Mouse (Mus musculus): ENCODE results near the gene Mpzl3.
A peak's percentile ranks its signal among the peaks of the same experiment; 100 is the strongest.

Mpzl3 gene

DNA sequence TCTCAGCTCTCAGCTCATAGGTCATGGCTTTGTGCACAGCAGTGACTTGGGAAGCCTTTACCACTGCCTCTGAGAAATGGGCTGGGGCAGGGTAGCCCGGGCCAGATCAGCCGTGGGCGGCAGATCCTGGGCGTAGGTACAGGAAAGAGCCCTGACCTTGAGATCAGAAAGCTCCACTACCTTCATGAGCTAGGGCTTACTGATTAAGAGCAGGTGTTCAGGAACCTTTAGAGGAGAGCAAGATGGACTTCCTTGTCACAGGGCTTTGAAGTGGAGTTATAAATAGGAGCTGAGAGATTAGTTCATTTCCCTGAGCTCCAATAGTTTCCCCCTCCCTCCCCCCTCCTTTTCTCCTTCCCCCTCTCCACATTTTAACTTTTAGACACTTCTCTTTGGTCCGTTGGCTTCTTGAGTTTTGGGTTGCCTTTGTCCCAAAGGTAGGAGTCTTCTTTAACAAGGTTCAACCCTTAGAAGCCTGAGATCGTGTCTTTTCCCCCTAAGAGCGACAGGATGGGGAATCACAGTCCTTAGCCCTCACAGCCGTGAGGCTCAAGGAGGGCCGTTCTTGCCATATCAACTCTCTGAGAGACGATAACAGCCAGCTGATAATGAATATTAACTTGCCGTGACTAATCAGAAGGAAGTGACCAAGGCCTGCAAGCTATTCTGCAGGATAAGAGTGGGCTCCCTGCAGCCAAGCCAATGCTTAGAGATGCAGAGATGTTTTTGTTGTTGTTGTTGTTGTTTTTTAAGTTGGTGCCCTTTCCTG lies 48.4 kb downstream of the Mpzl3 start:
- no peak for DNase-seq (ENCODE audit: low spot score)

DNA sequence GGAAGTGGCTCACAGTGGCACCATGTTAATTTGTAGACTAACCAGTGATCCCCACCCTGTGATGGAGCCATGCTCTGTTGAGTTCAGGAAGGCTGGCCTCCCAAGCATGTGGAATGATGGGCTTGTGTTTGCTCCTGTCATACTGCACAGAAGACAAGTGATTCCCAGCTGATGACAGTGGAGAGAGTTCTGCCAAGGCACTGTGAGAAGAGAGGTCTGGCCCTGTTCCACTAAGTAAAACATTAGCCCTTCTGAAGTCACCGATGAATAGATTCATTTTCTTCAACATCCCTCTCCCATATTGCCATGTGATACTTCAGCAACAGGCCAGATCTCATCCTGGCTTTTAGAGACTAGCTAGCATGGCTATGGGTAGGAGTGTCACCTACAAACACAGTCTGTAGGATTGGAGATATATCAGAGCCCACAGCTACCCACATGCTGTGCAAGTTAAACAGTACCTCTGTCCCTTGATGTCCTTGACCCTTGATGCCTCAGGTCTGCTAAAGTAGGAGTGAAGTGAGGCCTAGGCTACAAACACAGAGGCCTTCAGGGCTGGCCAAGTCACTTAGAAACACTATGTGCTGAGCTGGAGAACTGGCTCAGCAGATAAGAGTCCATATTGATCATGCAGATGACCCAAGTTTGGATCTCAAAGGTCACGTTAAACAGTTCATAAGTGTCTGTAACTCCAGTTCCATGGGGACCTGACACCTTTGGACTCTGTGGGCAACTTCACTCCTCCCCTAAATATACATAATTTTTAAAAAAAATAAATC lies 50.8 kb downstream of the Mpzl3 start:
- no peak for DNase-seq (ENCODE audit: low spot score)

DNA sequence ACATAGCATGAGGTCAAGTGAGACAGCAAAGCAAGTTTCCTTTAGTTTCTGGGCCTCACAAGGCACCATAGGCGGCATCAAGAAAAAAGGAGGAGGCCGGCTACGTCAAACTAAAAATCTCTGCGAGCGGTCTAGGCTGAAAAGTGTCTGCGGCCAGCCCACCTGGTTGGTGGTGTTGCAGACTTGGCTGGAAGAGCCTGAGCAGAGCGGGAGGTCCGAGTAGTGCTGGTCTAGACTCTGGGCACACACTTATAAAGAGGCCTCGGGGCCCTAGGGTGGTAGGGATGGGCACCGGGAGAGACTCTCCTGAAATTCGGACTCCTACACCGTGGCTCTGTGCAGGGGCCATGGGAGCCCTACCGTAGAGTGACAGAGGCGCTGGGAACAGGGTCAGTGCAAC lies 60.7 kb downstream of the Mpzl3 start:
- DNase-seq (ENCODE audit: low spot score) = no peak

DNA sequence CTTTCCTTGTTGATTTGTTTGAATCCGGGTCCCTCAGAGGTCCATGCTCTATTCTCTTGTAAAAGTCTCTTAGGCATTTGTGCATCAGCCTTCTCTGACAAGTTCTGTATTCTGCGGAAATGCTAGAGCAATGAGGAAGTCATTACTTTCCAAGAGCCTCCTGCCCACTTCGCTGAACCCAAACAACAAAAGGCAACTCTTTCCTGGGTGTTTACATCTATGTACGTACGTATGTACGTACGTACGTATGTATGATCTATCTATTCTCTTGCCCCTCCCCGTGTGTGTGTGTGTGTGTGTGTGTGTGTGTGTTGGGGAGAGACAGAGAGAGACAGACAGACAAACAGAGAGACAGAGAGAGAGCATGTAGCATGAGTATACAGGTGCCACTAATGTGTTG lies 61.8 kb downstream of the Mpzl3 start:
- DNase-seq (ENCODE audit: low spot score) = no peak

DNA sequence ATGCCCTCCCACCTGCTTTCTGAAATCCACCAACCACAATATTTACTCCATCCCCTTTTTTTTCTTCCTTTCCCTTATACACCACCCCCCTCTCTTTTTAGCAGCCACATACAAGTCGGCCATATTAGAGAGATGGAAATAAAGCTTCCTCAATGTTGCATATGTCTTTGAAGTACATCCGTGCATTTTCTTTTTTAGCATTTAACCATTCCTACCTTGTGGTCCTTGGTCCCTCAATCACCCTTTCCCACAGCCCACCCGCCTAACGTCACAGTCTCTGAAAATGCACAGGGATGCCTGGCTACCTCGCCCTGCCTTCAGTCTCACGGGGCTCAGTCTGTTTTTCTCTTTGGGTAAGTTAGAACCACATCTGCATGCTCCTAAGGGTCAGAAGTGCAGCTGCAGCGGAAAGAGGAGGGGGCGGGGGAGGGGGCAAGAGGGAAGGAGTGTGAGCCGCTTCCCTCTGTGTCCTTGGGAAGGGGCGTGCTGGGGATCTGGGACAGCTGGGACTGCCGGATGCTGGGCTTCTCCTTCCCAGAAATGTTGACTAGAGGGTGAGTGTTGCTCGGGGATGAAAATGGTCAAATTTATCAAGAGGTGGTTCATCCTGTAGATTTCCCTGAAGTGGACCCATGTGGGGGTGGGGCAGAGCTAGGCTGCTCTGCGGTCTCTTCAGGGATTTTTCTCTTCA lies 62.9 kb downstream of the Mpzl3 start, which contains the start of gene Scn2b:
Gene Scn2b (plus strand): TSS at position 42 of the 691 bp plus-strand sequence.
- no peak for DNase-seq (ENCODE audit: low spot score)

DNA sequence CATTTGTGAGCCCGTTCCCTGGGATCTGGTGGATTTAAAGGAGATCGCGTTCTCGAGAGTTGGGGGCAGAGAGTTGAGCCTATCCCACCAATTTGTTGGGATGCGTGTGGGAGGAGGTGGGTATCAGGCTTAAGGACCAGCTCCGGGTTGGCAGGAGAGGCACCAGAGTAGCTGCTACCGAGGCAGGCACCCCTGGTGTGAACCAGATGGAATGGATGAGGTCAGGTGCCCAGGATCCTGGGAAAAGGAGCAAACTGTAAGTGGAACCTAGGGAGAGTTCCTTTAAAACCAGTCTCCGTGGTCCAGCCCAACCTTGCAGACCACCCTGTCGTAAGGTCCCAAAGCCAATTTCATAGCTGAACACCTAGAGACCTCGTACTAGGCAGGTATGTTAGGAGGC lies 63.6 kb downstream of the Mpzl3 start:
- no peak for DNase-seq (ENCODE audit: low spot score)

DNA sequence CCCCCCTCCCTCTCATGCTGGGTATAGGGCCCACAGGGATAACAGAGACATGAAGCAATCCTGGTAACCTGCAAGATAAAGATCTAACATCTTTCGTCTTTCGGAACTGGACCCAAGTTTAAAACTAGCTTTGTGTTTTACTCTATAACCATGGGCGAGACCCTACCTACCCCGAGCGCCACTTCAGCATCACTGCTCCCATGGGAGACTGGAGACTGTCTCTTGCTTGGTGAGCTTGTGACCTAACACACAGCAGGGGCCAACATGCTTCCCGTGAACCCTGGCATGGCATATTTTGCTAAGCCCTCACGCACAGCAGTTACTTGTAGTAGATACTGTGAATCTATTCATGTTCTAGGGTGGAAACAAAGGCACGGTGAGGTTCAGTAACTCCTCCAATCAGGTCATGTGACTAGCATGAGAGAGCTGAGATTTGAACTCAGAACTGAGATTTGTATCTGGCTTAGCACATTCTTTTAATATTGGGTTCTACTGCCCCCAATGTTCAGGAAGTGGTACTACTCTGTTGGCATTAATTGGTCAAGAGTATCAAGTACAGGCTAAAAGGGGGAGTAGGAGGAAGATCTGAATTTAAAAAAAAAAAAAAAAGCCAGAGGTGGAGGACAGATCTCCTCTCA lies 64.4 kb downstream of the Mpzl3 start:
- DNase-seq (ENCODE audit: low spot score) = no peak

DNA sequence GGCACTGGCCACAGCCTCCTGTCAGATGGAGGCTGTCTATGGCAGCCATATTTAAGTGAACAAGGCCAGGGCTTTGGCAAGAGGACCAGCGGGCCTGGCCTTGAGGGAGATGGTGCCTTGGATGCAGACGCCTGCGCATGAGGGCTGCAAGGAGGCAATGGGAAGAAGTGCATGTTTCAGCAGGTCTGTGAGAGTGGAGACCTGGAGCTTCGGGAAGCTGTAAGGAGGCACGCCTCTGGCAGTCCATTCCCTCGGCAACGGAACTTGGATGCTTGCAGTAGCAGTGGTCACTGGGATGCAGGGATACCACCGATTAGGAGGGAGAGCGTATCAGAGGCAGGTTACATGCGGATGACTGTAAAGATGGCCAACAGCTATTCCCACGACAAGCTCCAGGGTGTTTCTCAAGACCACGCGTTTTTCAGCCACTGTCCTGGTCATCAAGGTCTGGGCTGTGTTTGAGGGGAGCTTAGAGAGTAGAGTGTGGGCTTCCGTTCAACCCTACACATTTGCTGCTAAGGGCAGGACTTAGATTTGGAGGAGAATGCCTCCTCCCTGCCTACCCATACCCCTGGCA lies 65.1 kb downstream of the Mpzl3 start:
- DNase-seq (ENCODE audit: low spot score) = no peak

DNA sequence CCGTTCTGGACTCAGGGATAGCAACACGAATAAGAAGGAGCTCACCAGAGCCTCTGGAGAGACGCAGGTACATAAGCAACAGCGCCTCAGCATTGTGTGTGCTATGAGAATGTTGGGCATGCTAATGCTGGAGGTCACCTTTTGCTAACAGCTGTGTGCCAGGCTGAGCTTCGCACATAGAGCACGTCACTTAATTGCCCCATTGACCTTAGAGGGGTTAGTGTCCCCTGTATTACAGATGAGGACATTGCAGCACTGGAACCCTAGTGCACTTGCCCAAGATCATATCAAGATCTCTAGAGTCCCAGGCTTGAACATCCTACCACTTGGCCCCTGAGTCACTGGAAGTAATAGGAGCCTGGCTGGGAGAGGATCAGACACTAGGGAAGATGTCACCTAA lies 65.6 kb downstream of the Mpzl3 start:
- DNase-seq (ENCODE audit: low spot score) = no peak

DNA sequence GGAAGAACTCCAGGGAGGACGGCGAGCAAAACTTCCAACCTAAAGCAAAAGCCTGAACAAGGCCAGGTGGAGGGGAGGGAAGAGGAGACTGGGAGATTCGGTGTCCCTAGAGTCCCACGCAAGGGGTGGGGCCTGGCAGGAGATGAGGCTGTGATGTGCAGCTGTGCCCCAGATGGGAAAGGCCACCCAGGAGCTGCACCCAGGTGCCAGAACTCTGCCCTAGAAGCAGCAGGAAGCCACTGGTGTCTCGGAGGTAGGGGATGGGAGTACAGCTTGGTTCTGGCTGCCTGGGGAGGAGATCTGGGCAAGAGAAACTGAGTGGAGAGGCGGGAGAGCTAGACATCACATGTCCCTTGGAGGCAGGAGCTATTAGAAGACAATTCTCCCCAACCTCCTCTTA lies 66.0 kb downstream of the Mpzl3 start:
- DNase-seq (ENCODE audit: low spot score) = no peak

DNA sequence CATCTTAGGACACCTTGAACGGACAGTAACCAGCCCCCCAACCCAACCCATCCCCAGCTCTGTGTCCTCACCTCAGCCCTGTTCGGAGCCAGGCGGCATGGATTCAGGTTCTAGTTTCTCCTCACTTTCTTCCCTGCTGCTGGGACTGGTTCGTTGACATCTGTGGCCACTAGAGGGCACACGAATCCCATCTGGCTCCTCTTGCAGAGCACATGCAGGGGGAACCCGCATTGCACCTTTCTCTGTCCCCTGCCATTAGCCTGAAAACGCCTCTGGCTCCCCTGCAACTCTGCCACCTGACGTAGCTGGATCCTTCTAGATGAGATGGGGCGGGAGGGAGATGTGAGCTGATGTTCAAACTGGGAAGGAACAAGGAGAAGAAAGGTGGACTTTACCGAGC lies 66.8 kb downstream of the Mpzl3 start:
- DNase-seq (ENCODE audit: low spot score) = peak; percentile 65

DNA sequence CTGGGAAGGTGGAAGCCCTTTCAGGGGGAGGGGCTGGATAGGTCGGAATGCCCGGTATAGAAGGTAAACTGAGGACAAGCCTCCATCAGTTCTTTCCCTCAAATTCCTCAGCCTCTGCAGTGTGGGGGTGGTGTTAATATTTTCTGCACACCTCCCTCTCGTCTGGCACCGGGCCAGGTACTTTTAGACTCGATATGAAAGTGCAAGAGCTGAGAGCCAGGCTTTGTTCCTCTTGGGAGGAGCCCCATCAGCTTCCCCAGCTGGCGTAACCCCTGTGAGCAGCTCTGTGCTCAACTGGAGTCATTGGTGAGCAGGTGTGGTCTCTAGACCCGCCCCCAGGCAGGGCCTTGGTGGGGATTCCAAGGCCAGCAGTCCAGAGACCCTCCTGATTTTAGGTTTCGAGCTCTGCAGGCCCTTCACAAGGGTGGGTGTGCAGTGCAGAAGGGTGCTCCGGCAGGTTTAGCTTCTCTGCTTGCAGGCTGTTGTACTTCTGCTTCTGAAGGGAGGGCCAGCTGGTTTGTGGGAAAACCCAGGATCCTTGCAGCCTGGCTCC lies 67.3 kb downstream of the Mpzl3 start:
- DNase-seq (ENCODE audit: low spot score) = no peak

DNA sequence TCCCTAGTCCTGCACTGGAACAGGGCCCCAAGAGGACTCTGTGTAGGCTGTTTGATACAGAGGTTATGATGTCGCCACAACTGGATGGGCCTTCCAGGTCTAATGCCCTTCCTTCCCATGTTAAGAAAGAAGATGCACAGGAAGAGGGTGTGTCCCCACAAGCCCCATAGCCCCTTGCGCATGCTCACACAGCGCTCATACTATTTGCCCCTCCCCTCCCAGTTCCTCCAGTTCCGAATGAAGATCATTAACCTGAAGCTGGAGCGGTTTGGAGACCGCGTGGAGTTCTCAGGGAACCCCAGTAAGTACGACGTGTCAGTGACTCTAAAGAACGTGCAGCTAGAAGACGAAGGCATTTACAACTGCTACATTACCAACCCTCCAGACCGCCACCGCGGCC lies 70.2 kb downstream of the Mpzl3 start:
- DNase-seq (ENCODE audit: low spot score) = no peak

DNA sequence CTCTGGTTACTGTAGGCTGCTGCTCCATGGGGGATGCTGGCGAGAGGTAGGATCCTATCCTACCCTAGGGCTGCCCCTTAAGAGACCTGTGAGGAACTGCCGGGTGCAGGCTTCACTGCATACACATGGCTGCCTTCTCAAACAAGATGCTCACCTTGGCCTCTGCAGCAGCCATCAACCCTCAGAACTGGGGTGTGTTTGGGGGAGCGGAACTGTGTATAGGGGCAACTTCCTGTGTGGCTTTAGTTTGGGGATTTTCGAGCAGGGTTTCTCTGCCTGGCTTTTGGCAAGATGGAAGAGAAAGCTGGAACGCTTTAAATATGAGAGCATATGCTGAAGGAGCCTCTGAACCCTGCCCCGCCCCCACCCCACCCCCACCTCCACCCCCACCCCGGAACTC lies 72.0 kb downstream of the Mpzl3 start:
- DNase-seq (ENCODE audit: low spot score) = no peak
